Mouse (Mus musculus) lung, embryonic 16.5 days (tissue): ENCODE measurements around the gene Tle2. TPM values are rescaled to one million over a fixed set of nuclear protein-coding genes. Genes with fewer than 3 reads are reported as not detected.

Experiments
- ATAC-seq: fragments of 200-750 bp; cut with Nextera tagmentation; 2 replicates; pipeline ENCODE4 v1.8.0; 2017; ENCODE audit warnings: low read depth, mild to moderate bottlenecking, moderate library complexity
- H3K27ac ChIP-seq: fragments of 300-500 bp; sonication (generic); 2 replicates; pipeline ENCODE4 v1.5.1; 2014; ENCODE audit warnings: mild to moderate bottlenecking, control low read depth, low read length
- H3K27me3 ChIP-seq: fragments of 300-500 bp; sonication (generic); 2 replicates; pipeline ENCODE4 v1.6.1; 2014; ENCODE audit warnings: low read depth, low read length, mixed read lengths; ENCODE audit not compliant: control insufficient read depth, insufficient read depth
- H3K36me3 ChIP-seq: fragments of 300-500 bp; sonication (generic); 2 replicates; pipeline ENCODE4 v1.6.1; 2014; ENCODE audit warnings: low read length; ENCODE audit not compliant: control insufficient read depth, insufficient read depth
- H3K4me1 ChIP-seq: fragments of 300-500 bp; sonication (generic); replicated peaks from 2 replicates; pipeline ENCODE4 v1.6.1; 2014; ENCODE audit warnings: low read length, mixed read lengths; ENCODE audit not compliant: control insufficient read depth, insufficient read depth
- H3K4me2 ChIP-seq: fragments of 300-500 bp; sonication (generic); 2 replicates; pipeline ENCODE4 v1.6.1; 2014; ENCODE audit warnings: low read depth, low read length, control low read depth
- H3K4me3 ChIP-seq: fragments of 300-500 bp; sonication (generic); 2 replicates; pipeline ENCODE4 v1.5.1; 2014; ENCODE audit warnings: mild to moderate bottlenecking, low read length, control low read depth
- H3K9ac ChIP-seq: fragments of 300-500 bp; sonication (generic); 2 replicates; pipeline ENCODE4 v1.6.1; 2014; ENCODE audit warnings: low read length, control low read depth
- H3K9me3 ChIP-seq: fragments of 300-500 bp; sonication (generic); 2 replicates; pipeline ENCODE4 v1.6.1; 2016; ENCODE audit warnings: low read length; ENCODE audit not compliant: control insufficient read depth
- WGBS: fragments of 180-500 bp; shearing (Covaris S2); extraction: QIAGEN DNeasy Blood & Tissue Kit; methylation state at CpG from one replicate; pipeline ENCODE4 v1.1.7; 2014; 5-methylcytosine and 5-hydroxymethylcytosine counted together
- polyA plus RNA-seq: library from polyadenylated mRNA; unstranded; fragments of >200 nt; fragmentation: Nextera tagmentation; extraction: Ambion mirVana; gene quantifications from 2 replicates; pipeline ENCODE4 v1.2.1, GENCODE M21; 2015

Gene Tle2
- polyA plus RNA-seq, 1 experiment from 2014 or later: 51.2 TPM

- Histone ChIP-seq H3K9ac (peak overlapping the region; percentile 84), H3K36me3 (peaks cover 25% of the 10 kb centered on the region), H3K4me2 (peak overlapping the region; percentile 86), H3K4me3 (peak overlapping the region; percentile 76), H3K4me1 (peaks cover 14% of the 10 kb centered on the region), H3K27ac (peak overlapping the region; percentile 88), H3K27me3 (no peaks in the 10 kb centered on the region), H3K9me3 (no peaks in the 10 kb centered on the region)
- peak; percentile 0; the same call in 1 of the 2 replicates for ATAC-seq
- 85% methylated on average over 22 of the region's 22 CpGs for WGBS
Measured at GRCm38 (mm10) chr10:81626101-81626993, 52.0 kb downstream of the Tle2 start.

DNA sequence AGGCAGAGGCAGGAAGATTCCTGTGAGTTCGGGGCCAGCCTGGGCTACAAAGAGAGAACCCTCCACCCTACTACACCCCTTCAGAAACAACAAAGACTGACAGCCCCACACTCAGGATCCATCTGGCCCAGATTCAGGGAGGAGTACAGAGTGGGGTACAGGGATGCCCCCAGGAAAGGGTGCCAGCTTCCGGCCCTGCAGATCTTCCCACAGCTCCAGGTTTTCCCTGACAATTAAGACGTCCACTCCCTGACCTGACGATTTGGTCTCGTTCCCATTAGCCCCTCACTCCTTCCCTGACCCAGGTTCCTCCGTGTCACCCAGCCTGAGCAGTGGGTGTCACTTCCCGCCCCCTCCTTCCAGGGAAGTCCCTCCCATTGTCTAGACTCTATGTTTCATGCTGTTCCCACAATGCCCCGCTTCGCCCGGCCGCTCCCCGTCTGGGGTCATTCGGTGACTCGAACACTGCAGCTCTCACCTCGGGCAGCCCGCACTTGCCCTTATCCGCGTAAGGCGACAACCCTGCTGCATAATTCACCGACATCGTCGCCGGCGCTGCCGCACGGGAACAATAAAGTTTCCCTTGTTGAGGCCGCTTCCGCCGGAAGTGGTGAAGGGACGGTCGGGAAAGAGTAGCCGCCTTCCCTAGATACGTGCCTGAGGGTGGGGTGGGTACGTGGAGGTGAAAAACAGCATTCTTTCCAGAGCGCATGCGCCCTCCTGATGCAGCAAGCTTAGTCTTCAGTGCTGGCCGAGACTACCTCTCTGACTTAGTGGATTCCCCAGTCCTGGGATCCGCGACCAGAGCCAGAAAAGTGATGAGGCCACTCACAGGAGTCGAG, 52.9 kb downstream of the Tle2 start, which contains the start of gene Sirt6:
TSS of gene Sirt6 (minus strand) at position 804 of the 842 bp plus-strand sequence.
- peak within 1 kb of the TSS; percentile 84 for H3K9ac ChIP-seq
- WGBS: 4% methylated on average over 40 of the region's 40 CpGs
- peaks cover 19% of the 10 kb centered on the region for H3K36me3 ChIP-seq
- no peaks in the 10 kb centered on the region for H3K27me3 ChIP-seq
- peak; percentile 94 for ATAC-seq
- H3K4me3 ChIP-seq: peak within 1 kb of the TSS; percentile 76
- peak within 1 kb of the TSS; percentile 86 for H3K4me2 ChIP-seq
- peak within 1 kb of the TSS; percentile 88 for H3K27ac ChIP-seq
- no peaks in the 10 kb centered on the region for H3K9me3 ChIP-seq
- H3K4me1 ChIP-seq: peaks cover 14% of the 10 kb centered on the region

DNA sequence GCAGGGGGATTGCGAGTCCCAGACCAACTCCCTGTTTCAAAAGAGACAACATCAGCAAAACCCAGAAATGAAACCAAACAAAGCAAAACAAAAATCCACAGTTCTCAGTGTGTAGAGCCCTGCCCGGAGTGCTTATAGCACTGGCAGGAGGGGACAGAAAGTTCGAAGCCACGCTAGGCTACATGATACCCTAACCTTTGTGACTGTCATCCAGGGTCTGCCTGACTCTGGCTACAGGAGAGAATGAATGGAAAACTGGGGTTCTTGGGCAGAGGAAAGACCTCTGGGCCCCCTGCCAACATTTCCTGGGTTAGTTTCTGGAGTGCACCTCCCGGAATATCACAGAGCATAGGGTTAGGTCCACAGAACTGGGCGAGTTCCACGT, 53.5 kb downstream of the Tle2 start:
- WGBS: 40% methylated on average over 7 of the region's 7 CpGs
- no peaks in the 10 kb centered on the region for H3K27me3 ChIP-seq
- H3K4me1 ChIP-seq: peaks cover 14% of the 10 kb centered on the region
- H3K4me2 ChIP-seq: peak overlapping the region; percentile 86
- peak overlapping the region; percentile 84 for H3K9ac ChIP-seq
- peak overlapping the region; percentile 76 for H3K4me3 ChIP-seq
- peak; percentile 26 for ATAC-seq
- peaks cover 13% of the 10 kb centered on the region; the same call in 1 of the 2 replicates for H3K36me3 ChIP-seq
- H3K9me3 ChIP-seq: no peaks in the 10 kb centered on the region
- H3K27ac ChIP-seq: peak overlapping the region; percentile 88

GRCm38 (mm10) chr10:81628390-81628789, 54.0 kb downstream of the Tle2 start, which contains the start of gene Ankrd24:
TSS of gene Ankrd24 (plus strand) at chr10:81628540.
- H3K27ac ChIP-seq: peak within 1 kb of the TSS; percentile 88
- H3K4me3 ChIP-seq: peak within 1 kb of the TSS; percentile 76
- no peak for ATAC-seq
- no peaks in the 10 kb centered on the region for H3K27me3 ChIP-seq
- 72% methylated on average over 16 of the region's 16 CpGs for WGBS
- peaks cover 14% of the 10 kb centered on the region for H3K4me1 ChIP-seq
- H3K9ac ChIP-seq: peak within 1 kb of the TSS; percentile 84
- H3K9me3 ChIP-seq: no peaks in the 10 kb centered on the region
- H3K36me3 ChIP-seq: peaks cover 13% of the 10 kb centered on the region; the same call in 1 of the 2 replicates
- peak within 1 kb of the TSS; percentile 86 for H3K4me2 ChIP-seq

DNA sequence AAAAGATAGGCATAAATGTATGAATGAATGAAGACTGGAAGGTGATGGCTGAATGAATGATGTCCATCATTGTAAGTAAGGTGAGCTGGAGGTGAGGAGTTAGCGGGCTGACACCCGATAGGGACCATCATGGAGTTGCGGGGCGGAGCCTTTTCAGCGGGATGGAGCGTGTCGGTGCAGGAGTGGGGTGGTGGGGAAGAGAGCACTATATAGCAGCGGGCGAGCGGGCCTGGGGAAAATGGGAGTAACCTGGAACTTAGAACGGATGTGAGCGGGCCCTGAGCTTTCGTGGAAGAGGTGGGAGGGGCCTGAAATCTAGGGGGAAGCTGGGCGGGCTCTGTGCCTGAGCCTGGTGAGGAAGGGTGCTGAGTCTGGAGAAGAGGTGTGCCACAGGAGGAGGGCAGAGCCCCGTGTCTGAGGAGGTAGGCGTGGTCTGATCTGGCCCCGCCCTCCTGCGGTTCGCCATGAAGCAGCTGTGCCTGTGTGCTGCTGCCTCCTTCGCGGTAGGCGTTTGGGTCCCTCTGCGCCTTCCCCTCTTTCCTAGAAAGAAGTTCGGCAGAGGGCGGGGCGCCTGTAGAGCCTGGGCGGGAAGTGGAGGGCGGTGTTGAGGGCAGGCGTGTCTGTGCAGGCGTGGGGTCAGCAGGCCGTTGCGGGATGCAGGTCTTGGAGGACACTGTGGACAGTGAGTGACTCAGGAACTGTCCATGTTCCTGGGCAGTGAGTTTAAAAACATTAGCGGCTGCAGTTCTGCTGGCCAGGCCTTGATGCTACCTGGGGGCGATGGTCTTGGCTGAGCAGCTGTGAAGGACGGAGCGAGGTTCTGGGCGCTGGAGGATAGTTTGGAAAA, 59.1 kb downstream of the Tle2 start:
- 3% methylated on average over 36 of the region's 37 CpGs for WGBS
- H3K4me3 ChIP-seq: peak overlapping the region; percentile 59
- H3K27ac ChIP-seq: peak overlapping the region; percentile 57
- H3K9me3 ChIP-seq: no peaks in the 10 kb centered on the region
- H3K36me3 ChIP-seq: no peaks in the 10 kb centered on the region
- H3K9ac ChIP-seq: peak overlapping the region; percentile 72
- peaks cover 4% of the 10 kb centered on the region for H3K4me1 ChIP-seq
- ATAC-seq: peak; percentile 96
- no peaks in the 10 kb centered on the region for H3K27me3 ChIP-seq
- peak overlapping the region; percentile 83 for H3K4me2 ChIP-seq

DNA sequence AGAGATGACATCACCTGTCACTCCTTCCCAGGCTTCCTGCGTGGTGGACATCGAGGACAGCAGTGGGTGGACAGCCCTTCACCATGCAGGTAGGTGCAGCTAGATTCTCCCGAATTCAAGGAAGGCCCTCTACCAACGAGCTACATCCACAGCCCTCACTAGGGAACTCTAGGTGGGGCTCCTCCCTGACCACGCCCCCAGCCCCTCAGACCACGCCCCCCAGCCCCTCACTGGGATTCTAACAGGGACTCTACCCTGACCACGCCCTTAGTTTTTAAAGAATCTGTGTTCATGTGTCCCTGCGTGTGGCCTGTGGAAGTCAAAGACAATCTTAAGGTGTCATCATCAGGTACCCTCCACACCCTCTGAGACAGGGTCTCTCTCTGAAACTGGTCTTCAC, 62.0 kb downstream of the Tle2 start:
- Histone ChIP-seq H3K9me3 (no peaks in the 10 kb centered on the region), H3K36me3 (no peaks in the 10 kb centered on the region), H3K4me2 (no peak overlapping the region), H3K27ac (no peak overlapping the region), H3K4me1 (peaks cover 4% of the 10 kb centered on the region), H3K4me3 (no peak overlapping the region), H3K27me3 (no peaks in the 10 kb centered on the region), H3K9ac (no peak overlapping the region)
- no peak for ATAC-seq
- 16% methylated on average over 8 of the region's 8 CpGs for WGBS

GRCm38 (mm10) chr10:81638101-81638500, 63.7 kb downstream of the Tle2 start:
- H3K27me3 ChIP-seq: no peaks in the 10 kb centered on the region
- H3K4me3 ChIP-seq: no peak overlapping the region
- H3K36me3 ChIP-seq: no peaks in the 10 kb centered on the region
- ATAC-seq: no peak
- WGBS: 61% methylated on average over 6 of the region's 6 CpGs
- H3K9ac ChIP-seq: no peak overlapping the region
- H3K4me1 ChIP-seq: peaks cover 12% of the 10 kb centered on the region
- no peak overlapping the region for H3K4me2 ChIP-seq
- H3K27ac ChIP-seq: no peak overlapping the region
- no peaks in the 10 kb centered on the region for H3K9me3 ChIP-seq
